Mouse (Mus musculus) C2C12 (cell line): ENCODE data around the gene Hoxb4.

Experiments used
- CTCF ChIP-seq: IDR thresholded peaks from one replicate; pipeline ENCODE4 v1.5.1; 2011; ENCODE audit not compliant: control insufficient read depth, insufficient read depth, insufficient read length
- MAX ChIP-seq: IDR thresholded peaks from one replicate; pipeline ENCODE4 v1.6.1; 2011; ENCODE audit warnings: mild to moderate bottlenecking, control low read depth

DNA sequence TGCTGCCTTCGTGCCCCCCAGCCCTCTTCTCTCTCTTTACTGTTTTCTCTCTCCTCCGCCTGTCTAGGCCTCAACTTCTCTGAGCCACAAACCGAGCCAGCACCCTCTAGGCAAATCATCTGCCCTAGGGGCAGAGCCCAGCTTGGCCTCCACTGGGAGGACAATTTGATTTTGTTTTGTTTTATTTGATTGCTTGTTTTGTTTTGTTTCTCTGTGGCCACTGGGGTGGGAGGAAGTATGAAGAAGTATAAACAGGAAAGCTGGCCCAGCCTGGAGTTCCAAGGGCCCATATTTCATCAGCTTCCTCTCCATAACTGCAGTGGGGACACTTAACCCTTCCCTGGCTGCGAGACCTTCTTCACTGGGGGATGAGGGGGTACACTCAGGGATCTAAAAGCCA, 8.8 kb upstream of the Hoxb4 start:
- TF ChIP-seq CTCF (no peak), MAX (no peak)
